Mouse (Mus musculus) spleen, adult 2 months (tissue): ENCODE results near the gene Spred2. TPM values are rescaled to one million over a fixed set of nuclear protein-coding genes. Genes with fewer than 3 reads are reported as not detected.

Experiments used
- DNase-seq, 2 experiments: peaks; one replicate each; pipeline versions ENCODE4 v3.0.0 to v3.0.0-alpha.2; 2012 to 2021; ENCODE audit warnings: low spot score in 2 of 2, low read depth in 1 of 2
- H3K27ac ChIP-seq: fragments of 200-500 bp; 2 replicates; pipeline ENCODE4 v1.5.1; 2012; ENCODE audit warnings: low read length, inconsistent platforms; ENCODE audit not compliant: insufficient read depth
- H3K27me3 ChIP-seq: fragments of 200-500 bp; 2 replicates; pipeline ENCODE4 v1.6.1; 2012; ENCODE audit warnings: mild to moderate bottlenecking, moderate library complexity, low read length, inconsistent platforms; ENCODE audit not compliant: control insufficient read depth, insufficient read depth
- H3K36me3 ChIP-seq: fragments of 200-500 bp; 2 replicates; pipeline ENCODE4 v1.6.1; 2012; ENCODE audit warnings: mild to moderate bottlenecking, low read length, inconsistent platforms; ENCODE audit not compliant: control insufficient read depth, insufficient read depth
- H3K4me1 ChIP-seq: fragments of 200-500 bp; 2 replicates; pipeline ENCODE4 v1.6.1; 2011; ENCODE audit warnings: inconsistent platforms; ENCODE audit not compliant: control insufficient read depth, insufficient read depth, insufficient read length
- H3K4me3 ChIP-seq: fragments of 200-500 bp; 2 replicates; pipeline ENCODE4 v1.5.1; 2011; ENCODE audit warnings: mild to moderate bottlenecking, inconsistent platforms; ENCODE audit not compliant: insufficient read depth, insufficient read length; ENCODE audit errors: extremely low read depth
- CTCF ChIP-seq: fragments of 200-500 bp; IDR thresholded peaks from 2 replicates; pipeline ENCODE4 v1.5.1; 2011; ENCODE audit warnings: mild to moderate bottlenecking, inconsistent platforms; ENCODE audit not compliant: insufficient read depth, insufficient read length, insufficient replicate concordance; ENCODE audit errors: extremely low read depth
- POLR2A ChIP-seq: fragments of 200-500 bp; IDR thresholded peaks from 2 replicates; pipeline ENCODE4 v1.6.1; 2011; ENCODE audit warnings: low read depth, low read length, inconsistent platforms
- WGBS: fragments of 180-500 bp; shearing (Covaris S2); methylation state at CpG from one replicate; pipeline ENCODE4 v1.1.7; 2018; 5-methylcytosine and 5-hydroxymethylcytosine counted together
- polyA plus RNA-seq: library from polyadenylated mRNA; depleted of rRNA; stranded (reverse); fragments of >200 nt; gene quantifications from 2 replicates; pipeline ENCODE4 v1.2.3, GENCODE M21; 2012; rRNA removed

Spred2 gene
- 5.7 and 6.6 TPM in 2 replicates for polyA plus RNA-seq

GRCm38 (mm10) chr11:19923888-19924756 is at the start of gene Spred2:
TSS of gene Spred2 (plus strand) at chr11:19924375.
- Histone ChIP-seq H3K36me3 (no peaks in the 10 kb centered on the region), H3K4me1 (peaks cover 4% of the 10 kb centered on the region), H3K27me3 (no peaks in the 10 kb centered on the region), H3K4me3 (peak within 1 kb of the TSS; percentile 98), H3K27ac (peak within 1 kb of the TSS; percentile 57)
- under 1% methylated on average over 56 of the region's 57 CpGs for WGBS
- peak; percentile 59 to 74 for DNase-seq
- TF ChIP-seq POLR2A (no peak), CTCF (no peak)

GRCm38 (mm10) chr11:19875551-19875950 is 48.6 kb upstream of the Spred2 start:
- Histone ChIP-seq H3K4me3 (no peak overlapping the region), H3K27me3 (no peaks in the 10 kb centered on the region), H3K27ac (no peak overlapping the region), H3K36me3 (no peaks in the 10 kb centered on the region), H3K4me1 (no peaks in the 10 kb centered on the region)
- no peak for TF ChIP-seq POLR2A
- no peak for TF ChIP-seq CTCF
- no peak for DNase-seq
- WGBS, result 68% methylated on average over 12 of the region's 12 CpGs

DNA sequence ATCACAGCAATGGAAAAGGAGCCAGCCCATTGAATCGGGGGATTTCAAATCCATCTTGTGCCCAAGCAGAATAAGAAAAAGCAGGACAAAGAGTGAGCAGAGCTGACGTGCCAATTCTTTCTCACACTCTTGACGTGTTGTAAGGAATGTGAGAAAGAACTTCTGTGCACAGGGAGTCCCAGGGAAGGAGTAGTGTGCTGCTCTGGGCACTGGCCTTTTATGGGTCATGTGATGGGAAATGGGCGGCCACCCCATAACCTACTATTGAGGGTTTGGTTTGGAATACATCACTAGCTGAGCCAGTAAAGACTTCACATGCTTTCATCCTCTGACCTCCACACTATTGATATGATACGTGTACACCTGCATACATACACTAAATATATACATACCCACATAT is 48.2 kb upstream of the Spred2 start:
- no peak for DNase-seq
- no peaks in the 10 kb centered on the region for H3K27me3 ChIP-seq
- no peak overlapping the region for H3K4me3 ChIP-seq
- H3K36me3 ChIP-seq, result no peaks in the 10 kb centered on the region
- no peaks in the 10 kb centered on the region for H3K4me1 ChIP-seq
- 87% methylated on average over 5 of the region's 5 CpGs for WGBS
- no peak overlapping the region for H3K27ac ChIP-seq
- TF ChIP-seq POLR2A, result no peak
- no peak for TF ChIP-seq CTCF

DNA sequence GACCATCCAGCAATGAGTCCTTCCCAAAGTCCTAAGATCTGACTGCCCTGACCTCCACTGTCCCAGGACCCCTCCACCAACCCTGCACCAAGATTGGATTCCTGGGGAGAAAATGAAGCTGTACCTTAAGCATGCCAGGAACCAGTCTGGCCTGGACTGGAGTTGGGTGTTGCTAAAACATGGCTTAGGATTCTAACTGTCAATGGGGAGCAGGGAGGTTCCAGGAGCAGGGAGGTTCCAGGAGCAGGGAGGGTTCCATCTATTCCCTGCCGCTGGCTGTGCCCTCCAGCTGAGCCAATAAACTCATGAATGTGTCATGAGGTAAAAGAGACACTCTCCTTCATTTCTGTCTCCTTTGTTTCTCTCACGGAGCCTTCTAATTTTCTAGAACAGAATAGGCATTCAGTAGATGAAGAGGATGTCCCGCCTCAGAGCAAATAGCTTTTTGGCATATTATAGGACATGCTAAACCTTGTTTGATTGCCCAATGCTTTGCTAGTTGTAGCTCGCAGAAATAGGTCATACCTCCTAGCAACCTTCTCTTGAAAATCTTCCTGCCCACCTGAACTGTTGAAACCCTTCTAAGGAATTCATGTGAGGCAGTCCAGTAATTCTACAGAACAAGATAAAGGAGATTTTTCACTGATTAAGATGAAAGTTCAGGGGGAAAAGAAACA is 46.8 kb upstream of the Spred2 start:
- TF ChIP-seq CTCF (no peak), POLR2A (no peak)
- Histone ChIP-seq H3K27ac (no peak overlapping the region), H3K36me3 (no peaks in the 10 kb centered on the region), H3K27me3 (no peaks in the 10 kb centered on the region), H3K4me3 (no peak overlapping the region), H3K4me1 (no peaks in the 10 kb centered on the region)
- 82% methylated on average over 4 of the region's 4 CpGs for WGBS
- no peak for DNase-seq

DNA sequence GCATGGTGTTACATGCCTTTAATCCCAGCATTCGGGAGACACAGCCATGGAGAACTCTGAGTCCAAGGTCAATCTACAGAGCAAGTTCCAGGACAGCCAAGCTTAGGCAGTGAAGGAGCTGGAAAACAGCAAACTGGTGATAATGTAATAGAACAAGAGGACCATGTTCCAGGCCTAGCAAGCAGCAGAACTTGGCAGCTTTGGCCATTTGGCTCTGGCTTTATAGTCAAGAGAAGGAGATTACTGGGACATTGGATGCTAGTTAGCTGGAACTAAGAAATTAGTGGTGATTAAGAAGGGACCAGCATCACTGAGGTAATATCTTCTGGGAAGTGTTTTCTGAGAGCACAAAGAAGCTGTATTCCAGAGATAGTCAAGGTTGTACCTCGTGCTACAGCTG is 42.8 kb upstream of the Spred2 start:
- H3K27ac ChIP-seq, result no peak overlapping the region
- DNase-seq, result no peak
- no peak overlapping the region for H3K4me3 ChIP-seq
- no peaks in the 10 kb centered on the region for H3K4me1 ChIP-seq
- no peaks in the 10 kb centered on the region for H3K27me3 ChIP-seq
- H3K36me3 ChIP-seq, result no peaks in the 10 kb centered on the region
- TF ChIP-seq CTCF (no peak), POLR2A (no peak)
- 88% methylated on average over 2 of the region's 2 CpGs for WGBS

GRCm38 (mm10) chr11:19890700-19891406 is 33.3 kb upstream of the Spred2 start:
- 12% methylated on average over 6 of the region's 6 CpGs for WGBS
- TF ChIP-seq CTCF (no peak), POLR2A (no peak)
- Histone ChIP-seq H3K36me3 (no peaks in the 10 kb centered on the region), H3K4me3 (no peak overlapping the region), H3K27ac (no peak overlapping the region), H3K27me3 (no peaks in the 10 kb centered on the region), H3K4me1 (peaks cover 2% of the 10 kb centered on the region; the same call in 1 of the 2 replicates)
- no peak for DNase-seq
